Mouse (Mus musculus) MEL (cell line): ENCODE results near the gene Tbxas1.

ENCODE experiments used
- CTCF ChIP-seq, 3 experiments: IDR thresholded peaks in 2 of 3; conservative IDR thresholded peaks in 1 of 3; 2 replicates each; pipeline ENCODE4 v1.5.1; 2011 to 2012; ENCODE audit warnings: low read length in 3 of 3, low read depth in 2 of 3, mild to moderate bottlenecking in 2 of 3, improper control_type of control experiment in 1 of 3, inconsistent platforms in 1 of 3, mixed read lengths in 1 of 3, moderate library complexity in 1 of 3; ENCODE audit not compliant: control insufficient read depth in 1 of 3, insufficient read depth in 1 of 3, poor library complexity in 1 of 3, severe bottlenecking in 1 of 3
- EP300 ChIP-seq, 2 experiments: IDR thresholded peaks; 2 replicates each; pipeline ENCODE4 v1.6.1; 2011; ENCODE audit warnings: improper control_type of control experiment in 2 of 2, low read length in 2 of 2, low read depth in 1 of 2, mild to moderate bottlenecking in 1 of 2
- HCFC1 ChIP-seq: IDR thresholded peaks from 2 replicates; pipeline ENCODE4 v1.6.1; 2012; ENCODE audit warnings: low read depth, mild to moderate bottlenecking, inconsistent platforms, low read length, improper control_type of control experiment, moderate library complexity
- MXI1 ChIP-seq: IDR thresholded peaks from 2 replicates; pipeline ENCODE4 v1.6.1; 2011; ENCODE audit warnings: mild to moderate bottlenecking, low read depth, low read length, improper control_type of control experiment
- POLR2A ChIP-seq, 2 experiments: IDR thresholded peaks; 2 replicates each; pipeline ENCODE4 v1.6.1; 2011 to 2012; ENCODE audit warnings: low read length in 2 of 2, mild to moderate bottlenecking in 2 of 2, control low read depth in 1 of 2, improper control_type of control experiment in 1 of 2, low read depth in 1 of 2, moderate library complexity in 1 of 2; ENCODE audit not compliant: control insufficient read depth in 1 of 2, insufficient read depth in 1 of 2, poor library complexity in 1 of 2

- TF ChIP-seq CTCF (IDR thresholded peaks at IDR 0.05 in 2 of 3, conservative IDR thresholded peaks at IDR 0.05 in 1 of 3; ENCODE audit: control insufficient read depth in 1 of 3, insufficient read depth in 1 of 3, low read depth in 2 of 3, low read length in 3 of 3, poor library complexity in 1 of 3, severe bottlenecking in 1 of 3), result no peak
- TF ChIP-seq EP300 (IDR thresholded peaks at IDR 0.05; ENCODE audit: low read depth in 1 of 2, low read length in 2 of 2), result peak in 1 of 2 experiments; percentile 46; a peak in 1 of 4 replicates
- TF ChIP-seq HCFC1, result no peak
- 0 out of 2 replicates have a peak, but pooled peaks have one; percentile 24 for TF ChIP-seq MXI1
- no peak for TF ChIP-seq POLR2A (IDR thresholded peaks at IDR 0.05; ENCODE audit: control insufficient read depth in 1 of 2, insufficient read depth in 1 of 2, low read depth in 1 of 2, low read length in 2 of 2, poor library complexity in 1 of 2)
Observed at GRCm38 (mm10) chr6:38973441-38974161, 98.4 kb downstream of the Tbxas1 start.
